Mouse (Mus musculus) urinary bladder, postnatal 36 days (tissue): ENCODE measurements at regions not wholly inside any gene's neighbourhood (a gene's known extent, or its start where the extent isn't known, plus 50 kb on each side); places are given as distances from the start of the nearest gene placed in this dataset.
A peak's percentile ranks its signal among the peaks of the same experiment; 100 is the strongest.

ENCODE experiments used
- DNase-seq, 2 experiments: peaks; one replicate each; pipeline ENCODE4 v3.0.0; 2022; ENCODE audit warnings: low spot score in 2 of 2, mixed read lengths in 1 of 2

DNA sequence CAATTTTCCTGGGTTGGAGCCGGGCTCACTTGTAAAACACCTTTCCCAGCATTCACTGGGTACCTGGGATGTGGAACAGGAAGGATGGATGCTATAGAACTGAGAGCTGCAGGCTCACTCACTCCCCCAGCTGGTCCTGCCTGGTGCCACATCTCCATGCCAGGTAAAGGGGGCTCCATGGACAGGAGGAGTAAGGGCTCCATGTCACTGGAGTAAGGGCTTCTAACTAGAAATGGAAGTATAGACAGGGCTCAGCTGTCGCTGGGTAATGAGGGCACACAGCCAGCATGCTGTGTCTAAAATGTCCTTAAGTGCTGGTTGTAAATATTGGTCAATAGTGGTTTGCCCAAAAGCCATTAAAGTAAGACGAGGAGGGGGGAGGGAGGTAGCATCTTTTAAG, 99.4 kb upstream of the Gpr12 start:
- DNase-seq = no peak

- DNase-seq = no peak
Observed at GRCm38 (mm10) chr5:146683554-146683953, 98.5 kb upstream of the Gpr12 start.

DNA sequence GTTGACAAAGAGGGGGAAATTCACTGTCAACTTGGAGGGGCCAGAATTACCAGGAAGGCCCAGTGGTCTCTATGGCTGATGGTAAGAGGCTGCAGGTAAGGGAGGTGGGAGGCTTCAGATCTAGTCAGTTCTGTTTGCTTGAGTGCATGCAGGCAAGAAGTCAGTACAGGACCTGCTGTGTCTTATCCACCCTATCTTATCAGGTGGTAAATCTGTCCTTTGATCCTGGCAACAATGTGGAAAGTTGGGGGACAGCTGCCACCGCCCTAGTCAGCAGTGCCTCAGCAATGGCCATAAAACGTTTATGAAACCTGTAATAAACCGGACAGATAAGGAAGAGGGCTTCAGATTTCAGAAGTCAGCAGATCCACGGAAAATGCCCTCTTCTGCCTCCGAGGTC, 97.9 kb upstream of the Gpr12 start:
- no peak for DNase-seq

- DNase-seq = no peak
Observed at GRCm38 (mm10) chr5:146681512-146681911, 96.5 kb upstream of the Gpr12 start.

DNA sequence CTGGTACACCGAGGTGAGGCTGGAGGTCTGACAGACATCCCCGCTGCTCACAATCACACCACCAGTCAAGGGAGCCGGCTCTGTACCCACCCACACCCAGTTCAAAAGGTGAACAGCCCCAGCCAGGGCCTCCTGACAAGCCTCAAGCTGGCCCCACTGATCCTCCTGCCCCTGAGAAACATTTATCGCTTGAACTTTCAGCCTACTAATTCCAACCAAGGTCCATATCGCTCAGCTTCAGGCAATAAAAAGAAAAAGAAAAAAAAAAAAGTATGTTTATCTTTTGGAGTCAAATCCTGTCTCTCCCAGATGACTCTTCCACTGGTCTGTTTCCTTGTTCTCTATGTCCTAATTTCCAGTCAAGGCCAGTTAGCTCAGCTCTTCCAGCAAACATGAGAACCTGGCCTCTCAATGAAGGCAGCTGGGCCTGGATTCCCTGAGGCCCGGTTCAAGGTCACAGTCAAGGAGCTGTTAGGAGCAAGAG, 94.2 kb upstream of the Gpr12 start:
- DNase-seq = no peak

DNA sequence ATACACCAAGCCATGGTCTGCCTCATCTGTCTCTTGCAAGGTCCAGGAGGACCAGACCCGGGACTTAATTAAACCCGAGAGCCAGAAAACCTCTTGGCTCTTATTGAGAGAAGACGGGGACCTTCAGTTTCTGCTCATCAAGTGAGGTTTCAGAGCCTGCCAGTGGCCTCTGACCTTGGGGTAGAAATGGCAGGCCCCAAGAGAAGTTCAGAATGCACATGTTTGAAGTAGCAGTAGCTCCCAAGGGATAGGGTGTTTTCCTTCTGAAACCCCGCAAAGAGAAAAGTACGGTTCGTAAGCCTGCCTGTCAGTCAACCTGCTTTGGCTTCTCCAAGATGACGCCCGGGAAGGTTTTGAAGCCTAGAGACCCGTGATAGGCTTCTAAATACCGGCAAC, 93.7 kb upstream of the Gpr12 start:
- DNase-seq = no peak

DNA sequence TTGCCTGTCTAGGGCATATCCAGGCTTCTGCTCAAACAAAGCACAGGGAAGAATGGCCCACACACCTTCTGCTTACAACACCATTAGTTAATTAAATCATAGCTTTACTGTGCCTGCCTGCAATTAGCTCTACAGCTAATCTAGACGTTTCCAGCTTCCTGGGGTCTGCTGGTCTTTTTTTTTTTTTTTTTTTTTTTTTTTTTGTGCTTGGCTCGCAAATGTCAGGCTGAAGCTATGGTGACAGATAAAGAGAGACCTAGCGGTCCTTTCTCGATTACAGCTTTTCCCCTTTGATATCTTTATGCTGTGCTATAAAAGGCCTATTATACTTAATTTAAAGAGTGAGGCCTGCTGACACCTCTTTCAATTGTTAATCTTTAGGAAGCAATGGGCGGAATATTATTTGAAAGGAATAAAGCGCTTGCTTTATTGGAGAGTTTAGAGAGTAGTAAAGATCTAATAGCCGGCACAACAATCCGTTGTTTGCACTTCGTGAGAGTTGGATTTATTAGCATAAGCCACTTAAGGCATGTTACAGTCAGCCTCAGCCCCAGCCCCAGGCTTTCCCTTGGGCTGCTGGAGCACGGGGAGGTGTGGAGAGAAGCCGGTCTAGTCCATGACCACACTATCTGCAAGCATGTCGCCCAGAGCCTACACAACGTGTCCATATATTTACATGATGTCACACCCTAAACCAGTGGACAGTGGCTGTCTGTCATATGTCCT, 93.2 kb upstream of the Gpr12 start:
- no peak for DNase-seq

- no peak for DNase-seq
Observed at GRCm38 (mm10) chr5:146677151-146677515, 92.1 kb upstream of the Gpr12 start.

GRCm38 (mm10) chr5:146676470-146677150, 91.6 kb upstream of the Gpr12 start:
- DNase-seq = peak; percentile 46 to 71

DNA sequence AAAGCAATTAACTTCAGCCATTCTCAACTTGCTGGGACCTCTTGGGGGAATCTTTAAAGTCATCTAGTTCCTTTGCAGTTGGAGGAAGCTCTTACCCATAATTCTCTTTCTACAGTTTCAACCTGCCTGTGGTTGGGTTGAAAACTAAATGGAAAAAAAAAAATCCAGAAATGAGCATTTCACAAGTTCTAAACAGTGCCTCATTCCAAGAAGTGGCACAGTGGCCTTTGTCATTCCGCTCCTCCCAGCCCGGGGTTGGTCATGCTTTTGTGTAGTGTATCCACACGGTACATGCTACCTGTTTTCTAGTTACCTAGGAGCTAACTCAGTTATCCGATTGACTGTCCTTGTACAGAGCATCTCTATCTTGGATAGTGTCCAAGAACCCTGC, 90.8 kb upstream of the Gpr12 start:
- no peak for DNase-seq

DNA sequence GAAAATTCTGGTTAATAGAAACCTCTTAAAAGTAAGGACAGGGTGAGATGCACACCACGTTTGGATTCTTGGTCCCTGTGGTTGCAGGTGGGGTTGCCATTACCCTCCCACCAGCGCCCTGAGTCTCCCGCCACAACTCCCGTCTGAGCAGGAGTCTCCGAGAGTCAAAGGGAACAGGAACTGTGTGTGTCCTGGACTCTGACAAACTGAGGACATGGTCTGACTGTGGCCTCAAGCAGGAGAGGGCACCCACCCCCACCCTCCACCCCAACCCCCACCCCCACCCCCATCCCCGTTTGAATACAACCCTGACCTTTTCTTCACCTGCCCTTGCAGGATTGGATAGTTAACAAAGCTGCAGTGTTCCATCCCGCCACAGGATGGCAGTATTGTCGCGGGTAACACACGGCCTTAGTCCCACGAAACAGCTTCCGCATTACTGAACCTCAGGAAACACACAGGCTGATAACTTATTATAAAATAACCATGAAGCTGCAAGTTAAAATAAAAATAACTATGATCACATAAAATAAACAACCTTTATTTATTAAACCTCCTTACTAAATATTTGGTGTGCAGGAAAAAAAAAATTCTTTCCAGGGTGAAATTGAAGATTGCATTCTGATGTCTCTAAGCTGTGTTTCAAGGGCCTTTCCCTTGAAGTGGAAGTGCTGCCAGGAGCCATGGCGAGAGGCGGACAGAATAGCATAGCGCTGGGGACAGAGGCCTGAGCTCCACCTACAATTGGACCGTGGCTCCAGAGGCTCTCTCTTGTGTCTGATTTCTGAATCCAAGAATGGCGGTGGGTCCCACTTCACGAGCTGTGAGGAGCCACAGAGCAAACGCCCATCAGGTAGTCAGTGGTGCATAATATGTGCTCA, 90.2 kb upstream of the Gpr12 start:
- DNase-seq = peak; percentile 63 to 71

- no peak for DNase-seq
Observed at GRCm38 (mm10) chr5:146661751-146662150, 76.7 kb upstream of the Gpr12 start.

DNA sequence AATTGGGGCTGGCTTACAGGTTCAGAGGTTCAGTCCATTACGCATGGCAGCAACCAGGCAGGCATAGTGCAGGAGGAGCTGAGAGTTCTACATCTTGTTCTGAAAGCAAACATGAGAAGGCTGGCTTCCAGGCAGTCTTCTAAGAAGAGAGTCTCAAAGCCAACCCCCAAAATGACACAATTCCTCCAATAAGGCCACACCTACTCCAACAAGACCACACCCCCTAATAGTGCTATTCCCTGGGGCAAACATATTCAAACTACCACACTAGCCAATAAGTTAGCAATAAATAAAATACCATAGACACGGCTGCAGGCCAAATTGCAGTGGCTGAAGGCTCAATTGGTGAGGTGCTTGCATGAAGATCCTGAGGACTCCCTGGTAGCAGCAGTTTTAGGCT, 72.2 kb upstream of the Gpr12 start:
- no peak for DNase-seq

GRCm38 (mm10) chr5:146655394-146655793, 70.4 kb upstream of the Gpr12 start:
- no peak for DNase-seq

- DNase-seq = no peak
Observed at GRCm38 (mm10) chr5:146653686-146654450, 68.8 kb upstream of the Gpr12 start.

GRCm38 (mm10) chr5:146652874-146653273, 67.8 kb upstream of the Gpr12 start:
- no peak for DNase-seq

DNA sequence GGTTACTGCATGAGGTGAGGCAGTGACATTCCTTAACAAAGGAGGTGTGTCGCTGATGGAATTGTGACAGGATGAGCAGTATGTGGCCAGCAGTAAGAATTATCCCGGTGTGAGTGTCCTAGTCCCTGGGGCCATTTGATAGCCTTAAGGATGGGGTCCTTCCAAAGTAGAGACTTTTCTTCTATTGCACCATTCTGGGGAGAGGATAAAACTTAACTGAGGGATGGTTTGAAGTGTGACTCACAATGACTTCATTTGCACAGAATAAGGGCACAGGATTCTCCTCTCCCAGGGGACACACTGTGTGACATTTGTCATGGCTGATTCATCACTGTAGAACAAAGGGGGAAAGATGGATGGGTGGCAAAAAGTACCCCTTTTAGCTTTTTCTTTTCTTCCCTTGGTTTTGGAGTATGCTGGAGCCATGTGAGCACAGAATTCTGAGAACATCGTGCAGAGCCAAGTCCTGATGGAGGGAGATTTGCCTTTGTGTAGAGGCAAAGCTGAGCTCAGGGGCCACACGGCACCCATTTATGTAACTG, 63.6 kb upstream of the Gpr12 start:
- no peak for DNase-seq

DNA sequence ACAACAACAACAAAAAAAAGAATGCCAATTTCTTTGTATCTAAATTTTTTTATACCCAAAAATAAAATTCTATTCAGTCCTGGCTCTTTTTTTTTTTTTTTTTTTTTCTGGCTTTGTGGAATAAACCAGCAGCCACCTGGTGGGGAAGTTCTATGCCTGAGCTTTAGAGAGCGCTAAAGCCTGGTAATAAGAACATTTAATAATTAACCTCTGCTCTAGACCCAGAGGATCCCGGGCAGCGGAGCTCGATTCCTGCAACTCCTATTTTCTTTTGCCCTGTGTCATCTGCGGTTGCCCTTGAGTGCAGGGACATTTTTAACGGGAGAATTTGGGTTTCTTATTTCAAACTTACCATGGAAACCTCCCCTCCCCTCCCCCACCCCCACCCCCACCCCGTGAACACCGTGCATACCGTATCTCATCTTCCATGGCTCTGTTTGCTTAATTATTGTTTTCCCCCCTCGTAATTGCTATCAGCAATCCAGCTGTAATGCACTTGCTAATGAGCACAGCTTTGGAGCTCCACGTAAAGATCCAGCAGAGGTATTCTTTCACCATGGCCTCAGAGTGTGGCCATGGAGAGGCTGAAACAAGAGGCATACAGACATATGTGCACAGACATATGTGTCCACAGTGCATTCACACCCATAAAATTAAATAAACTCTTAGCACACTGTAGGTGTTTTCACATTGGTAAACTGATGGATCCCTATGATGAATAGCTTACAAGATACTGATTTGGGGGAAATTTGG, 62.8 kb upstream of the Gpr12 start:
- DNase-seq = no peak

DNA sequence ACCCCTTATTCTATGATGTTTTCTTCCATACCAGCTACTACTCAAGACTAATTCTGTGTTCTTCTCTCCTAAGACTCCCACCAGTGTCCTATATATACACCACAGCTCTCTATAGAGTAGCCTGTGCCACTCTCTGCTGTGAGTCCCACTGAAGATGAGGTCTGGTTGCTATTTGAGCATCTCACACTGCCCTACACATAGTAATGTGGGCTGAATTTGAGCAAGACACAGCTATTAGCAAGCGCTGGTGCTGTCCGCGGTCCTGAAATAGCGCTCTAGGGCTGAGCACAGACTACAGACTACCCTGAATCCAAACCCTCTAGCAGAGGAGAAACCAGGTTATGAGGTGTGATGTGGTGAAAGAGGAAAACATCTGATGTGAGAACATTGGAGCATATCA, 59.5 kb upstream of the Gpr12 start:
- DNase-seq = peak; percentile 15 to 26

- DNase-seq = no peak
Observed at GRCm38 (mm10) chr5:146641931-146642330, 56.9 kb upstream of the Gpr12 start.

- no peak for DNase-seq
Observed at GRCm38 (mm10) chr5:146636859-146637258, 51.8 kb upstream of the Gpr12 start.
